Mouse (Mus musculus): ENCODE measurements around the gene Cox6b1.

GRCm38 (mm10) chr7:30639083-30639482 is 13.1 kb upstream of the Cox6b1 start:
- TF ChIP-seq POLR2A (IDR thresholded peaks at IDR 0.05; ENCODE audit: low read depth, low read length) (no peak), CTCF (conservative IDR thresholded peaks at IDR 0.05; ENCODE audit: insufficient read depth, insufficient read length, low read depth, low read length) (no peak)

Data from kidney, adult 2 months (tissue).